Mouse (Mus musculus) retina, embryonic 14.5 days (tissue): ENCODE data around the gene Fcrl6.

Source experiments
- DNase-seq: peaks from one replicate; pipeline ENCODE4 v3.0.0-alpha.2; 2015; ENCODE audit warnings: low spot score

Fcrl6 gene

GRCm38 (mm10) chr1:172614654-172615053 is 12.3 kb upstream of the Fcrl6 start:
- no peak for DNase-seq

DNA sequence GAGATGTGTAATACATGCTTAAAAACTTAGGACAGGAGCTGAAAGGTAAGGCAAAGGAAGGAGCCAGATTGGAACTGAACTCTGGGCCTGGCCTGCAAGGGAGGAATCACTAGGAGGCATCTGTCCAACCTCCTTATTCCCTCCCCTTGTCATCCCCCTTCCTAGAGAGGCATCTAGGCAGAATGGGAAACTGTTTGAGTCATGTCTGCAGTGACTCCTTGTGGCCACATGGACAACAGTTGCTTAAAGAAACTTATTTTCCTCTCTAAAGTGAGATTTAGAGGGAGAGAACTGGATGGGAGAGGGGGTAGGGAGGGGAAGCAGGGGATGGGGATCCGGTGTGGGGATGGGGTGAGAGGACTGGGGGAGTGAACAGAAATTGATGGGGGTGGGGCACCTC is 10.4 kb upstream of the Fcrl6 start:
- no peak for DNase-seq

DNA sequence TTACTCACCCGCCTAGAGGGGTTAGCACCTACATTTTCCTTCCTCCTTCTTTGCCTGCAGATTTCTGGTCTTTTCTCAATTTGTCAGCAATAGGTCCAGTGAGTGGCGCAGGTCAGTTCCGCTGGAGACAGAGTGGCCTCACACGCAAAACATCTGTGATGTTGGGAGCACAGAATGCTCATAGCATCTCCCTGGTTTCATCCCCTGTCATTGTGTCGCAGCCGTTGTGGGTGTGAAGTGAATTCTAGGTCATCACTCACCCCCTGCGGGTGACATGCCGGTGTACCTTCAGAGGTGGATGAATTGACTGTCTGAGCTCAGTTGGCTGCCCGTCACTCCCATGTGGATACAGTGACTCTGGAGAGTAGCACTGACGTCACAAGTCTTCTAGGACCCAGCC is 9.0 kb upstream of the Fcrl6 start:
- DNase-seq, result no peak

- peak; percentile 84 for DNase-seq
These were observed 7.9 kb downstream of the Fcrl6 start for GRCm38 (mm10) chr1:172594495-172594894.

GRCm38 (mm10) chr1:172593956-172594355 is 8.4 kb downstream of the Fcrl6 start:
- no peak for DNase-seq

DNA sequence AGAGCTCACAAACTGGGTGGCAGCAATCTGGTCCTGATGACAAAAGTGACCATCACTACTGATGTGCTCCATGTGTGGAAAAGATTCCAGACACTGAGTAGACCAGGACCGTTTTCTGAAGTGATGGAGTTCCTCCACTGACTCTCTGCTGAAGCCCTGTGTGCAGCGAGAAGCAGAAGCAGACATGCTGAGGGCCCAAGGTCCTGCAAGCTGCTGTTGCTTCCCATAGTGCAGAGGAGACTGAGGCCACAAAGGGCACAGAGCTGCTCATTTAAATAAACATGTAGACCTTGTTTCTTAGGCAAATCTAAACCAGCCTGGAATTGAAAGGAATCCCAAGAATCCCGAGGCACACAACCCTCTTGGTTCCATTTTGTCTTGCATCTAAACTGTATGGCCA is 9.0 kb downstream of the Fcrl6 start:
- DNase-seq, result no peak

DNA sequence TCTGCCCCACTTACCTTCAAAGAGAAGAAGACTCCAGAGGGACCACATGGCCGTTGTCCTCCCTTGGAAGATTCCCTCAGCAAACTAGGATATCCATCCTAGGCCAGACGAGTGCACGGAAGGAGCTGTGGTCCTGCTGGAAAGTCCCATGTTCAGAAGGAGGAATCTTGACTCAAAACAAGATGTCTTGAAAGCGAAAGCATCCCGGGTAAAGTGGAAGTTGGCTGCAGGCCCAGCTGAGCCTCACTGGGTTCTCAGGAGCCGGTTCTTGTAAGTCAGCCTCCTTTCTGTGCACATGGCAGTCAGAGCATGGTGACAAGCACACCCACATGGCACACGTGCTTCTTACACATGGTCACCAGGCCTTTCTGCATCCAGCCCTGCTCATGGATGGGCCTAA is 12.0 kb downstream of the Fcrl6 start, which contains the start of gene Slamf8:
Gene Slamf8, minus strand, starts transcription at position 184 of the 400 bp plus-strand sequence.
- no peak for DNase-seq

GRCm38 (mm10) chr1:172585612-172586567 is 16.5 kb downstream of the Fcrl6 start:
- peak; percentile 39 for DNase-seq

DNA sequence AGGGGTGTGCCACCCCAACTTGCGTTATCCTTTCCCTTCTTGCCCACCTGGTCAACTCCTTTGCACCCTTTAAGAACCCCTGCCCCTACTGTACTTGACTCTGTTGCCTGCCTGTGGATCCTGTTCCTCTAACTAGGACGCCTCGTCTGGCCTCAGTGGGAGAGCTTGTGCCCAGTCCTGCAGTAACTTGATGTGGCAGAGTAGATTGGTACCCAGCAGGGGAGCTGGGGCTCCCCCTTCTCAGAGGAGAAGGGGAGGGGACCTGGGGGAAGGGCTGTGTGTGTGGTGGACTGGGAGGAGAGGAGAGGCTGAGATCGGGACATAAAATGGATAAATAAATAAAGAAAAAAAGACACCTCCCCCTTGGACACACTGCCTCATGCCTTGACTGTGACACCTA is 17.3 kb downstream of the Fcrl6 start:
- no peak for DNase-seq

DNA sequence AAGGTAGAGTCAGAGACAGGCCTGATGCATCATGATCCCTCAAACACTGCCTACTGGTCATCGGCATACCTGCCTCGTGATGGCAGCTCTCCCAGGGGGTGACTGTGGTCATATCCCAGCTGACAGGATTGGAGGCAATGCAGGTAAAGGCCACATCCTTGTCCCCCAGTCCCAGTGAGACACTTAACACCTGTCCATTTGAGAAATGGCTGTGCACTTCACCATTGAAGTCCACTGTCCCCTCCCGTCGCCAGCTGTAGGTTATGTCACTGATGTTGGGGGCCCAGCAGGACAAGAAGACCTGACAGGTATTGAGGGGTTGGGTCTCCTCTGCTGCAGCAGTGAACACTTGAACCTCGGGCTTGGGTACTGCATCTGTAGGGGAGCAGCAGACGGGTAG is 18.1 kb downstream of the Fcrl6 start:
- no peak for DNase-seq

GRCm38 (mm10) chr1:172582436-172582835 is 19.9 kb downstream of the Fcrl6 start:
- no peak for DNase-seq

DNA sequence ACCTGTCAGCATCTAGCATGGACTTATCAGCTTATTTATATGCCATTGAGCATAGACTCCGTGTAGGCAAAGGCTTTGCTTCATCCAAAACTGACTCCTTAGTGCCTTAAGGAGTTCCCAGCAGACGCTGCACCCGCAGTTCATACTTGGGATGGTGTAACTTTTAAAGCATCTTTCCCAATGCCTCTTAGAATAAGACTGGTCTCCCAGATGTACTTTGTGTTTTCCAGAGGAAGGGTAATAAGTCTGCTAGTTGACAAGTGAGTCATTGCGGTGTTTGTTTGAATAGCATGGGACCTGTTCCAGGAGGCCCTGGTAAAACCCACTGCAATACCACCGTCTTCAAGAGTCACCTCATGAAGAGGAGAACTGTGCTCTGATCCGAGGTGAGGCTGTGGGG is 22.2 kb downstream of the Fcrl6 start:
- DNase-seq, result no peak

DNA sequence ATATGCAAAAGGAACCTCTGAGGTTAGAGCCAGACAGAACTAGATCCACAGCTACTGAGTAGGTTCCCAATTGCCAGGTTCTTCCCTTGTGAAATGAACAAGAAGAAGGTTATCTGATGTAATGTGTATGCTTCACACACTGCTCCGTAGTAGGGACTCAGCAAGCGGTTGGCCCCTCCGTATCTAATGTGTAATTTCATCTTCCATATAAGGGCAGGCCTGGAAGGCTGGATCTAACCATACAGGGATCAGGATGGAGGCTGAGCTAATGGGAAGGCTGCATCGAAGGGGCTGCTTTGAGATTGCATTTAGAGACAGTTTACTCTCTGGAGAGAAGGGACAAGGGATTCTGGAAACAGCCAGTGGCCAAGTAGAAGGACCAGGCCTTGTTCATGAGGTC is 34.6 kb downstream of the Fcrl6 start:
- DNase-seq, result no peak

DNA sequence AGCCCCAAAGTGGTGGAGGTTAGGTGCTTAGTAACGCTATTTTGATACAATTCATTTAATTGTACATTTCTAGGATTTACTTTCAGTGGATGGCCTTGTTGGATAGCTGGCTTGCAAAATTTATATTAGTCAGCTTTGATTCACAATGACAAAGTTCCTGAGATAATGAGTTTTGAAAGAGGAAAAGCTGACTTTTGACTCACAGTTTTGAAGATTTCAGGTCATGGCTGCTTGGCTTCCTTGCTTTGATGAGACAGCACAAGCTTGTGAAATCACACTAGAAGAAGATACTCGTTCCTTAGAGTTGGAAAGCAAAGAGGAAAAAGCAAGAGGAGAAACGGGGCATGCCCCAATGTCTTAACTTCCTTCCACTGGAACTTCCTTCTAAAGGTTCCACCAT is 36.2 kb downstream of the Fcrl6 start:
- DNase-seq, result no peak

DNA sequence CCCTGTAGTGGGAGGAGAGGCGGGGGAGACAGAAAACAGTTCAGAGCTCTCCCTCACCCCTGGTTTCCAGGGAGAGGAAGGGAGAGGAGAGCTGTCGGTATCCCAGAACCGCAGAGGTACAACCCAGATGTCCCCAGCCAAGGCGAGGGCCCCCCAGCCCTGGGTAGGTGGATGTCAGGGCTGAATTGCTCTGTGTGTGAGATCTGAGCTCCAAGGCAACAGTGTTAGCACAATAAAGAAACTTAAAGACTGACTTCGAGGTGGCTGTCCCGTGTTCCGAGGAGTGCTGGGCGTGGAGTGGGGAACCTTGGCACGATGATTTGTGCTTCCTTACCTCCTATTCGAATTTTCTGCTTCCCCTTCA is 38.9 kb downstream of the Fcrl6 start:
- no peak for DNase-seq

- DNase-seq, result peak; percentile 90
These were observed 39.5 kb downstream of the Fcrl6 start for GRCm38 (mm10) chr1:172562641-172563464.

DNA sequence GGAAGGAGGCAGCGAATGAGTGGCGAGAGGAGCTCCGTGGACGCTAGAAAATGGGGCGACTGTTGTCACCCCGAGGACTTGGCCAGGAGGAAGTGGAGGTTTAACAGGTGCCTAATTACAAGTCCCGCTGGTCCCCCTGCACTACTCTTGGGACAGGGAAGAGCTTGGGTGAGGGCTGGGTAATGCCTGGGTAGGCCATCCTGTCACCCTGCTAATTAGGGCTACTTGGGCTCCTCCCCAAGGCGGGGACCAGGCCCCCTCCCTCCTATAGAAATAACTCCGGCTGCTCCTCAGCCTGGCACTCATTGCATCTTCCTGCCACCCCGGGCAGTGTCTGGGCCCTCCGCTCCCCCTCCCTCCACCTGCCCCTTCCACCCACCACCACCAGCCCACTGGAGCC is 46.7 kb downstream of the Fcrl6 start, which contains the start of gene Vsig8:
Gene Vsig8, plus strand, starts transcription at position 301 of the 400 bp plus-strand sequence.
- DNase-seq, result no peak

DNA sequence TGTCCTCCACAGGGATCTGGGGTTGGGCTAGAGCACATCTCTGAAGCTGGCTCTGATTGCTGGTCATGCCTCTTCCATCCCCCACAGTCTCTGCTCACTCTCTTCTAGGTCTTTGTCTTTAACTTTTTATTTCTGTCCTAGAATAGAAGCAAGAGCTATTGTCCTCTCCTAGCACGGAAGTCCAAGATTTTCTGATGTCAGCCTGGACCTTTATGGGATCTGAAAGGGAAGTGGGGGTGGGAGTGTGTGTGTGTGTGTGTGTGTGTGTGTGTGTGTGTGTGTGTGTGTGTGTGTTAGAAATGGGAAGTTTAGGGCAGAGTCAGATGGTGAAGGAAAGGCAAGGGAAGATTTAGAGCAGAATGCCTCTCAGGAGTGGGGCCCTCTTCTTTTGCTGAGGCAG is 49.7 kb downstream of the Fcrl6 start:
- no peak for DNase-seq

DNA sequence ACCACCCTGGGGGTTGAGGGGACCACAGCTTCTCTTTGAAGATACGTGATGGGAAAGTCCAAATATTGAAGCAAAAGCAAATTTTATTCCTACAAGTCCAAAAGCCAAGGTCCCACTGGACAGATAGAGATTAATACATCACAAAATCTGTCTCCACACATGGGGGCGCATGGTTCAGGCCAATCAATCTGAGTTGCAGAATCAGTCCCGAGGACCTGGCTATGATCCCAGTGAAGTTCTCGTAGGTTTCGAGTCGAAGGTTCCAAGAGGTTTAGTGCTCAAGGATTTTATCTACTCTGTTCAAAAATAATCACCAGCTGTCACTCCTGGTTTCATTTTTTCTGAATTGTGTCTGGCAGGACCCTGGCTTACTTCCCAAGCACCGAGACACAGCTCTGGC is 51.3 kb downstream of the Fcrl6 start:
- no peak for DNase-seq

- peak; percentile 77 for DNase-seq
These were observed 51.8 kb downstream of the Fcrl6 start for GRCm38 (mm10) chr1:172550551-172550951.

- no peak for DNase-seq
These were observed 52.6 kb downstream of the Fcrl6 start for GRCm38 (mm10) chr1:172549717-172550116.

DNA sequence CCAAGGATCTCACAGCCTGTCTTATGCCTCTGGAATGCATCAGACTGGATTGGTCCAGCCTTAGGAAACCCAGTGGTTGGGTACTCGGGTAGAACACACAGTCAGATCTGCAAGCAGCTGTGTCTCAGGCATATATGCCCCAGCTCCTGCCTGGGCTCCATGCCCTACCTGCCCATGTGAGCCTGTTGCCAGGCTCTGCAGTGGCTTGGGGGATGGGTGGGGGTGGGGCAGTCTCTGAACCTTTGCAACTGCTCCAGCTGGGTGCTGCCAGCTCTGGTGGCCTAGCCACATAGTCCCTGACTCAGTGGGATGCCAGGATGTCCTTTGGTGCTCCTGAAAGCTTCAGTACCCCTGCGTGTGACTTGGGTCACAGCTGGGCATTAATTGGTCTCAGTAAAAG is 53.0 kb downstream of the Fcrl6 start:
- DNase-seq, result no peak

GRCm38 (mm10) chr1:172548501-172548900 is 53.9 kb downstream of the Fcrl6 start:
- DNase-seq, result no peak
